Mouse (Mus musculus): ENCODE data around the gene Ganc.

Ganc gene

GRCm38 (mm10) chr2:120496511-120496910 lies 92.8 kb downstream of the Ganc start:
- in situ Hi-C loops (cut with MboI; ENCODE audit: low sequenced_read_pairs), result loop anchor here (25.0 kb wide), 1 partner anchor 366 kb away; the partner anchor contains the start of genes Cdan1 and Ttbk2

GRCm38 (mm10) chr2:120499971-120500471 lies 96.3 kb downstream of the Ganc start:
- in situ Hi-C loops (cut with MboI; ENCODE audit: low sequenced_read_pairs), result loop anchor here (25.0 kb wide), 1 partner anchor 362 kb away; the partner anchor contains the start of genes Cdan1 and Ttbk2

GRCm38 (mm10) chr2:120501136-120501918 lies 97.6 kb downstream of the Ganc start:
- in situ Hi-C loops (cut with MboI; ENCODE audit: low sequenced_read_pairs), result no loop called here

GRCm38 (mm10) chr2:120501931-120502604 lies 98.4 kb downstream of the Ganc start:
- in situ Hi-C loops (cut with MboI; ENCODE audit: low sequenced_read_pairs), result no loop called here

GRCm38 (mm10) chr2:120502605-120502990 lies 98.9 kb downstream of the Ganc start:
- in situ Hi-C loops (cut with MboI; ENCODE audit: low sequenced_read_pairs), result no loop called here

GRCm38 (mm10) chr2:120503094-120503493 lies 99.4 kb downstream of the Ganc start:
- in situ Hi-C loops (cut with MboI; ENCODE audit: low sequenced_read_pairs), result no loop called here

GRCm38 (mm10) chr2:120503992-120504391 lies 100.3 kb downstream of the Ganc start:
- in situ Hi-C loops (cut with MboI; ENCODE audit: low sequenced_read_pairs), result no loop called here
